Mouse (Mus musculus) MEL (cell line): ENCODE results near the gene 4931428F04Rik. TPM values are rescaled to one million over a fixed set of nuclear protein-coding genes. Genes with fewer than 3 reads are reported as not detected.
A peak's percentile ranks its signal among the peaks of the same experiment; 100 is the strongest.

Source experiments
- DNase-seq: peaks from one replicate; pipeline ENCODE4 v3.0.0; 2011; ENCODE audit warnings: low read depth, low spot score
- H3K27ac ChIP-seq: 2 replicates; pipeline ENCODE4 v1.5.1; 2012; ENCODE audit warnings: low read depth, mild to moderate bottlenecking, control low read depth, low read length, moderate library complexity; ENCODE audit not compliant: control insufficient read depth
- H3K27me3 ChIP-seq, 2 experiments: fragments of 150-350 bp in 1 of 2; sonication (generic) in 1 of 2; 2 replicates each; pipeline ENCODE4 v1.6.1; 2012; ENCODE audit warnings: low read length in 2 of 2, mild to moderate bottlenecking in 2 of 2, improper control_type of control experiment in 1 of 2, moderate library complexity in 1 of 2; ENCODE audit not compliant: insufficient read depth in 2 of 2, control insufficient read depth in 1 of 2
- H3K36me3 ChIP-seq, 2 experiments: 2 replicates each; pipeline ENCODE4 v1.6.1; 2012 to 2014; ENCODE audit warnings: low read length in 2 of 2, improper control_type of control experiment in 1 of 2, inconsistent platforms in 1 of 2, mild to moderate bottlenecking in 1 of 2; ENCODE audit not compliant: insufficient read depth in 2 of 2, control insufficient read depth in 1 of 2
- H3K4me1 ChIP-seq, 2 experiments: fragments of 150-350 bp in 1 of 2; sonication (generic) in 1 of 2; 2 replicates each; pipeline ENCODE4 v1.6.1; 2012; ENCODE audit warnings: low read length in 2 of 2, improper control_type of control experiment in 1 of 2, mild to moderate bottlenecking in 1 of 2; ENCODE audit not compliant: insufficient read depth in 2 of 2, control insufficient read depth in 1 of 2
- H3K4me3 ChIP-seq, 2 experiments: fragments of 150-350 bp in 1 of 2; sonication (generic) in 1 of 2; 2 replicates each; pipeline ENCODE4 v1.5.1; 2012; ENCODE audit warnings: low read depth in 2 of 2, low read length in 2 of 2, mild to moderate bottlenecking in 2 of 2, moderate library complexity in 2 of 2, control low read depth in 1 of 2, improper control_type of control experiment in 1 of 2; ENCODE audit not compliant: control insufficient read depth in 1 of 2, insufficient read depth in 1 of 2
- H3K79me2 ChIP-seq: 2 replicates; pipeline ENCODE4 v1.6.1; 2012; ENCODE audit warnings: mild to moderate bottlenecking, low read length, moderate library complexity; ENCODE audit not compliant: control insufficient read depth, poor library complexity, insufficient read depth
- H3K9ac ChIP-seq: 2 replicates; pipeline ENCODE4 v1.6.1; 2012; ENCODE audit warnings: low read depth, mild to moderate bottlenecking, control low read depth, low read length, moderate library complexity; ENCODE audit not compliant: control insufficient read depth, poor library complexity, severe bottlenecking
- H3K9me3 ChIP-seq: fragments of 150-350 bp; sonication (generic); replicated peaks from 2 replicates; pipeline ENCODE4 v1.6.1; 2012; ENCODE audit warnings: mild to moderate bottlenecking, low read length, improper control_type of control experiment, moderate library complexity; ENCODE audit not compliant: insufficient read depth
- CTCF ChIP-seq, 3 experiments: IDR thresholded peaks in 2 of 3; conservative IDR thresholded peaks in 1 of 3; 2 replicates each; pipeline ENCODE4 v1.5.1; 2011 to 2012; ENCODE audit warnings: low read length in 3 of 3, low read depth in 2 of 3, mild to moderate bottlenecking in 2 of 3, improper control_type of control experiment in 1 of 3, inconsistent platforms in 1 of 3, mixed read lengths in 1 of 3, moderate library complexity in 1 of 3; ENCODE audit not compliant: control insufficient read depth in 1 of 3, insufficient read depth in 1 of 3, poor library complexity in 1 of 3, severe bottlenecking in 1 of 3
- ELF1 ChIP-seq: IDR thresholded peaks from 2 replicates; pipeline ENCODE4 v1.6.1; 2014; ENCODE audit warnings: low read depth, mild to moderate bottlenecking, inconsistent platforms, low read length, improper control_type of control experiment, moderate library complexity
- ETS1 ChIP-seq: IDR thresholded peaks from 2 replicates; pipeline ENCODE4 v1.6.1; 2012; ENCODE audit warnings: low read depth, mild to moderate bottlenecking, inconsistent platforms, low read length, improper control_type of control experiment, moderate library complexity
- GABPA ChIP-seq: IDR thresholded peaks from 2 replicates; pipeline ENCODE4 v1.6.1; 2012; ENCODE audit warnings: low read depth, mild to moderate bottlenecking, inconsistent platforms, low read length, improper control_type of control experiment, moderate library complexity
- GATA1 ChIP-seq: IDR thresholded peaks from 2 replicates; pipeline ENCODE4 v1.6.1; 2011; ENCODE audit warnings: low read depth, low read length, improper control_type of control experiment
- HCFC1 ChIP-seq: IDR thresholded peaks from 2 replicates; pipeline ENCODE4 v1.6.1; 2012; ENCODE audit warnings: low read depth, mild to moderate bottlenecking, inconsistent platforms, low read length, improper control_type of control experiment, moderate library complexity
- KAT2A ChIP-seq: conservative IDR thresholded peaks from 2 replicates; pipeline ENCODE4 v1.6.1; 2012; ENCODE audit warnings: low read depth, low read length, improper control_type of control experiment, inconsistent platforms
- MAX ChIP-seq: IDR thresholded peaks from 2 replicates; pipeline ENCODE4 v1.6.1; 2011; ENCODE audit warnings: low read length, improper control_type of control experiment
- MAZ ChIP-seq: IDR thresholded peaks from 2 replicates; pipeline ENCODE4 v1.6.1; 2012; ENCODE audit warnings: low read depth, mild to moderate bottlenecking, inconsistent platforms, low read length, improper control_type of control experiment
- MEF2A ChIP-seq: IDR thresholded peaks from 2 replicates; pipeline ENCODE4 v1.6.1; 2014; ENCODE audit warnings: low read depth, mild to moderate bottlenecking, inconsistent platforms, low read length, improper control_type of control experiment; ENCODE audit not compliant: poor library complexity, insufficient replicate concordance, severe bottlenecking; ENCODE audit errors: extremely low read depth
- MXI1 ChIP-seq: IDR thresholded peaks from 2 replicates; pipeline ENCODE4 v1.6.1; 2011; ENCODE audit warnings: mild to moderate bottlenecking, low read depth, low read length, improper control_type of control experiment
- MYB ChIP-seq: IDR thresholded peaks from 2 replicates; pipeline ENCODE4 v1.6.1; 2011; ENCODE audit warnings: mild to moderate bottlenecking, low read depth, low read length, improper control_type of control experiment
- NRF1 ChIP-seq: IDR thresholded peaks from 2 replicates; pipeline ENCODE4 v1.6.1; 2014; ENCODE audit warnings: low read depth, mild to moderate bottlenecking, inconsistent platforms, low read length, improper control_type of control experiment, moderate library complexity; ENCODE audit not compliant: poor library complexity, insufficient read depth, severe bottlenecking
- POLR2AphosphoS5 ChIP-seq: IDR thresholded peaks from 2 replicates; pipeline ENCODE4 v1.6.1; 2012; ENCODE audit warnings: low read depth, borderline replicate concordance, mild to moderate bottlenecking, inconsistent platforms, low read length, moderate library complexity, mixed read lengths
- RAD21 ChIP-seq: IDR thresholded peaks from 2 replicates; pipeline ENCODE4 v1.6.1; 2011; ENCODE audit warnings: mild to moderate bottlenecking, low read depth, low read length, improper control_type of control experiment
- RCOR1 ChIP-seq: IDR thresholded peaks from 2 replicates; pipeline ENCODE4 v1.6.1; 2012; ENCODE audit warnings: low read depth, mild to moderate bottlenecking, inconsistent platforms, low read length, improper control_type of control experiment
- SIN3A ChIP-seq: IDR thresholded peaks from 2 replicates; pipeline ENCODE4 v1.6.1; 2012; ENCODE audit warnings: low read length, improper control_type of control experiment, inconsistent platforms
- SMC3 ChIP-seq: IDR thresholded peaks from 2 replicates; pipeline ENCODE4 v1.6.1; 2011; ENCODE audit warnings: low read depth, low read length, improper control_type of control experiment
- TCF12 ChIP-seq: IDR thresholded peaks from 2 replicates; pipeline ENCODE4 v1.6.1; 2014; ENCODE audit warnings: low read depth, mild to moderate bottlenecking, inconsistent platforms, low read length, improper control_type of control experiment, moderate library complexity
- USF1 ChIP-seq: IDR thresholded peaks from 2 replicates; pipeline ENCODE4 v1.6.1; 2014; ENCODE audit warnings: low read depth, mild to moderate bottlenecking, inconsistent platforms, low read length, improper control_type of control experiment, moderate library complexity
- USF2 ChIP-seq, 2 experiments: IDR thresholded peaks; 2 replicates each; pipeline ENCODE4 v1.6.1; 2011 to 2012; ENCODE audit warnings: improper control_type of control experiment in 2 of 2, low read length in 2 of 2, borderline replicate concordance in 1 of 2, inconsistent platforms in 1 of 2, low read depth in 1 of 2, mild to moderate bottlenecking in 1 of 2; ENCODE audit not compliant: insufficient read depth in 1 of 2
- polyA plus RNA-seq, 2 experiments: library from polyadenylated mRNA; stranded (reverse) in 1 of 2; unstranded in 1 of 2; fragments of >175 nt in 1 of 2; fragments of >200 nt in 1 of 2; gene quantifications; 2 replicates each; pipeline versions ENCODE4 v1.2.1 to v1.2.4; 2012; ENCODE audit warnings: low replicate concordance in 2 of 2, low read depth in 1 of 2; ENCODE audit not compliant: insufficient read length in 2 of 2, insufficient read depth in 1 of 2, missing spikeins in 1 of 2
- total RNA-seq: library from RNA; depleted of rRNA; stranded (reverse); fragments of 300-350 nt; gene quantifications from 2 replicates; pipeline ENCODE4 v1.2.3, GENCODE M21; 2012

Gene 4931428F04Rik
- total and polyA plus RNA-seq, 3 experiments = 8.2 to 13.0 TPM; not detected in 1

DNA sequence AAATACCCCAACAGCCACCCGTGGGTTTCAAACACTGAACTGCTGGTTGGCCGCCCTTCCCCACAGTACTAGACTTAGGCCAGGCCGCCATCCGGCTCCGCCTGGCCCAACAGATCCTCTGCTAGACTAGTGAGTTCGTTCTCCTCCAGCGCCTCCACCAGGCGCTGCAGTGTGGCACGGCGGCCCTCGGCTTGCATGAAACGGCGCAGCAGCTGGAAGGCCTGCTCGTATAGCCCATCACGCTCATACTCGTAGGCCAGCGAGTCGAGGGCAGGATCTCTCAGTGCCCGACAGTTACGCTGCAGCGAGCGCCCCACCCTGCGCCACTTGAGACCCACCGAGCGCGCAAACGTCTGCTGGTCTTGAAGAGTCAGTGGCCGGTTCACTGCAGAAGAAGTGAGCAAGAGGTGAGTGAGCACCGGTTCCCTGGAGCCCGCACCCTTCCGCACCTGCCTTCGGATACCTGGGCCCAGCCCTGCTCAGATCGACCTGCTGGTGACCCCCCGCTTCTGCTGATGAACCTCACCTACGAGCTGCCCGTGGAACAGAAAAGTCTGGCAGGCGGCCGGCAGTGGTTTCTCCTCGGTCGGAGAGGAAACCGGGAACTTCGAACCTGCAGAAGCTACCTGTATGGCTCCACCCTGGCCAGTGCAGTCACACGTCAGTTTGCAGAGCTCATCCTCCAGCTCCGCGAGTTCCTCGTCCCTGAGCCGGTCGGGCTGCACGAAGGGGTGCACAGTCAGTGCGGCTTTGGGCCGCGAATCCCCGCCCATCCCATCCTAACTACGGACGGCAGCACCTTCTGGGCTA, 30.5 kb downstream of the 4931428F04Rik start:
- peaks cover 0 to 18% of the 10 kb centered on the region in 2 experiments; a peak in 2 of 4 replicates for H3K36me3 ChIP-seq
- no peak overlapping the region for H3K4me3 ChIP-seq
- peaks cover 0 to 23% of the 10 kb centered on the region in 2 experiments; a peak in 2 of 4 replicates for H3K4me1 ChIP-seq
- peaks cover 9% of the 10 kb centered on the region for H3K79me2 ChIP-seq
- no peak overlapping the region for H3K9ac ChIP-seq
- no peak overlapping the region for H3K27ac ChIP-seq
- H3K9me3 ChIP-seq = no peaks in the 10 kb centered on the region
- TF ChIP-seq RCOR1 = no peak
- no peak for TF ChIP-seq POLR2AphosphoS5
- TF ChIP-seq MAX = no peak
- no peak for TF ChIP-seq MAZ
- TF ChIP-seq SMC3 = no peak
- TF ChIP-seq GABPA = no peak
- no peak for TF ChIP-seq TCF12
- TF ChIP-seq HCFC1 = no peak
- no peak for DNase-seq
- H3K27me3 ChIP-seq = no peaks in the 10 kb centered on the region

DNA sequence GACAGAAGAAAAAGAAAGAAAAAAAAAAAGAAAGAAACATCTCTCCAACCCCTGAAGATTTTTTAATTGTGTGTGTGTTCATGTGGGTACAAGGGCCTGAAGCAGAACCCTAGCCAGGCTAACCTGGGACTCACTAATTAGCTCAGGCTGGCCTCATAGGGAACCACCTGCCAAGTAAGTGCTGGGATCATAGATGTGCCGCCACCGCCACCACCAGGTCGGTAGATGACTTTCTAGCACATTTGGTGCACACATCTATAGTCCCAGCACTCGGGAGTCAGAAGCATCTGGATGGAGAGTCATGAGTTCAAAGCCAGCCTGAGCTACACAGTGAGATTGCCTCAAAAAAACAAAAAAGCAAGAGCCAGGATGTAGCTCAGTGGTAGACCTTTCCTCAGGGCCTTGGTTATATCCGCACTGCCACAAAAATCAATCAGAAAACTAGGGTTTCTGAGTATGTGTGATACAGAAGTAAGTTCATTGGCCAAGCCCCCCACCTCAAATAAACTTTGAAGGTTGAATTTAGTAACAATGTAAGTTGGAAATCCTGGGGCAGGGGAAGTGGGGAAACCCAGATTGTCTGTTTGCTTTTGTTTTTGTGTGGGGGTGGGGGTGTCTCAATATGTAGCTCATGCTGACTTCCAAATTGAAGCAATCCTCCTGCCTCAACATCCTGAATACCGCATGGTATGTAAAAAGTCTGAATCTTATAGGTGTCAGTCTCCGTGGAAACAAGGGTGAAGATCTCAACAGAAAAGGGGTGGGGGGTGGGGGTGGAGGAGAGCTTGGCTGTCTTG, 32.1 kb downstream of the 4931428F04Rik start:
- 0 out of 6 replicates have a peak, but pooled peaks of 1 of the 3 experiments have one; percentile 7 for TF ChIP-seq CTCF (IDR thresholded peaks at IDR 0.05 in 2 of 3, conservative IDR thresholded peaks at IDR 0.05 in 1 of 3; ENCODE audit: control insufficient read depth in 1 of 3, insufficient read depth in 1 of 3, low read depth in 2 of 3, low read length in 3 of 3, poor library complexity in 1 of 3, severe bottlenecking in 1 of 3)
- peak; percentile 3; the same call in 1 of the 2 replicates for TF ChIP-seq RAD21
- no peak for TF ChIP-seq KAT2A
- Histone ChIP-seq H3K79me2 (no peaks in the 10 kb centered on the region; the same call in 1 of the 2 replicates), H3K27me3 (no peaks in the 10 kb centered on the region), H3K4me1 (peaks cover 2 to 30% of the 10 kb centered on the region in 2 experiments; a peak in 3 of 4 replicates), H3K4me3 (no peak overlapping the region), H3K9me3 (no peaks in the 10 kb centered on the region), H3K36me3 (peaks cover 0 to 26% of the 10 kb centered on the region in 2 experiments; a peak in 2 of 4 replicates), H3K27ac (no peak overlapping the region), H3K9ac (no peak overlapping the region)
- DNase-seq = no peak

GRCm38 (mm10) chr8:105254966-105255350, 34.7 kb downstream of the 4931428F04Rik start, which contains the start of gene B3gnt9:
TSS of gene B3gnt9 (minus strand) at chr8:105255153.
- Histone ChIP-seq H3K27me3 (no peaks in the 10 kb centered on the region), H3K27ac (peak within 1 kb of the TSS; percentile 63), H3K4me1 (peaks cover 2 to 14% of the 10 kb centered on the region in 2 experiments; a peak in 3 of 4 replicates), H3K9ac (peak within 1 kb of the TSS; percentile 82), H3K36me3 (peaks cover 0 to 13% of the 10 kb centered on the region in 2 experiments; a peak in 3 of 4 replicates)
- peak; percentile 70; the same call in 1 of the 2 replicates for TF ChIP-seq ETS1
- no peak for TF ChIP-seq GATA1
- TF ChIP-seq MXI1 = peak; percentile 71; the same call in 1 of the 2 replicates
- TF ChIP-seq MEF2A = no peak
- TF ChIP-seq ELF1 = no peak
- TF ChIP-seq USF1 = peak; percentile 94
- no peak for TF ChIP-seq MYB
- TF ChIP-seq USF2 (IDR thresholded peaks at IDR 0.05; ENCODE audit: borderline replicate concordance in 1 of 2, insufficient read depth in 1 of 2, low read depth in 1 of 2, low read length in 2 of 2) = peak; percentile 31 to 64; a peak in 2 of 4 replicates
- TF ChIP-seq SIN3A = peak; percentile 68; the same call in 1 of the 2 replicates
- TF ChIP-seq NRF1 = no peak
- TF ChIP-seq MAX = peak; percentile 79
- TF ChIP-seq, all 39 proteins: peak for 6
- DNase-seq = peak; percentile 84
- no peaks in the 10 kb centered on the region; the same call in 1 of the 2 replicates for H3K79me2 ChIP-seq
- H3K4me3 ChIP-seq = peak within 1 kb of the TSS; percentile 55 to 63
- no peaks in the 10 kb centered on the region for H3K9me3 ChIP-seq
